16 mouse cellular contexts compared by ENCODE assay signal in genomic region chr10:92091480-92092395, GRCm38 (mm10).
DNase-seq lines count a peak whose midpoint lies in the region; ATAC-seq lines count a peak whose summit lies in the region.
"Had no signal": no experiment of that assay in that cellular context is flagged by ENCODE, and none has a peak within 500 bp of the region (broad histone marks: within the 10 kb centered on the region; RNA-seq: fewer than 3 reads in every experiment).

No protein-coding gene starts in this region.

- no peak overlapping the region for H3K4me2 ChIP-seq in embryonic facial prominence, embryonic 11.5 days (ENCODE audit: low read depth, low read length)
- no peak overlapping the region for H3K4me2 ChIP-seq in forebrain, embryonic 14.5 days (ENCODE audit: low read length)
- H3K4me2 ChIP-seq in midbrain, embryonic 15.5 days: no peak overlapping the region
- H3K4me2 ChIP-seq: limb, embryonic 12.5 days had no signal

- H3K27ac ChIP-seq in embryonic facial prominence, embryonic 11.5 days (replicated peaks; ENCODE audit: low read depth, low read length): no peak overlapping the region
- no peak overlapping the region for H3K27ac ChIP-seq in embryonic facial prominence, embryonic 10.5 days (replicated peaks)
- H3K27ac ChIP-seq in forebrain, embryonic 14.5 days (ENCODE audit: low read depth, low read length): no peak overlapping the region; the same call in 1 of the 2 replicates
- H3K27ac ChIP-seq in midbrain, embryonic 15.5 days: peak overlapping the region; percentile 56
- H3K27ac ChIP-seq: limb, embryonic 12.5 days; liver, embryonic 14.5 days had no signal

- peak; percentile 16 for DNase-seq in embryonic facial prominence, embryonic 11.5 days (ENCODE audit: low spot score)
- DNase-seq in embryonic facial prominence, embryonic 10.5 days (ENCODE audit: low spot score): no peak
- peak; percentile 49 for DNase-seq in brain, embryonic 18.5 days (ENCODE audit: low read depth, low spot score)
- DNase-seq in forebrain, embryonic 14.5 days (ENCODE audit: low spot score): peak; percentile 75
- no peak for DNase-seq in gastrocnemius, postnatal 14 days
- DNase-seq in c-Kit-positive CD71-positive TER-119-positive erythroid progenitor cells, embryonic 14.5 days (ENCODE audit: low spot score): no peak
- no peak for DNase-seq in kidney, postnatal 36 days
- DNase-seq: adrenal gland, postnatal 14 days; heart, adult 11 months; kidney, adult 9 months; layer of hippocampus, postnatal 36 days; thymus, adult 18-20 months had no signal

- H3K36me3 ChIP-seq in embryonic facial prominence, embryonic 11.5 days (replicated peaks; ENCODE audit: control insufficient read depth, insufficient read depth, low read depth, low read length): no peaks in the 10 kb centered on the region
- no peaks in the 10 kb centered on the region for H3K36me3 ChIP-seq in embryonic facial prominence, embryonic 10.5 days (replicated peaks)
- peaks cover 2% of the 10 kb centered on the region; the same call in 1 of the 2 replicates for H3K36me3 ChIP-seq in forebrain, embryonic 14.5 days (ENCODE audit: control insufficient read depth, insufficient read depth, low read length)
- 0 out of 2 replicates have a peak, but pooled peaks cover 3% of the 10 kb centered on the region for H3K36me3 ChIP-seq in midbrain, embryonic 15.5 days (replicated peaks)
- H3K36me3 ChIP-seq: limb, embryonic 12.5 days had no signal

- no peak overlapping the region for H3K9ac ChIP-seq in embryonic facial prominence, embryonic 11.5 days (replicated peaks; ENCODE audit: low read length)
- no peak overlapping the region for H3K9ac ChIP-seq in forebrain, embryonic 14.5 days (ENCODE audit: low read length)
- H3K9ac ChIP-seq in midbrain, embryonic 15.5 days: no peak overlapping the region
- H3K9ac ChIP-seq: limb, embryonic 12.5 days; liver, embryonic 14.5 days had no signal

- H3K4me1 ChIP-seq in embryonic facial prominence, embryonic 11.5 days (ENCODE audit: control insufficient read depth, insufficient read depth, low read length): no peaks in the 10 kb centered on the region
- H3K4me1 ChIP-seq in embryonic facial prominence, embryonic 10.5 days: no peaks in the 10 kb centered on the region
- H3K4me1 ChIP-seq in forebrain, embryonic 14.5 days (ENCODE audit: control insufficient read depth, insufficient read depth, low read length): peaks cover 13% of the 10 kb centered on the region
- peaks cover 23% of the 10 kb centered on the region; the same call in 1 of the 2 replicates for H3K4me1 ChIP-seq in midbrain, embryonic 15.5 days

- H3K4me3 ChIP-seq in embryonic facial prominence, embryonic 11.5 days (ENCODE audit: low read depth, low read length): no peak overlapping the region
- H3K4me3 ChIP-seq in embryonic facial prominence, embryonic 10.5 days: no peak overlapping the region
- H3K4me3 ChIP-seq in forebrain, embryonic 14.5 days (ENCODE audit: low read depth, low read length): no peak overlapping the region
- H3K4me3 ChIP-seq in midbrain, embryonic 15.5 days: no peak overlapping the region
- H3K4me3 ChIP-seq: limb, embryonic 12.5 days had no signal

- no peaks in the 10 kb centered on the region for H3K9me3 ChIP-seq in embryonic facial prominence, embryonic 11.5 days (replicated peaks; ENCODE audit: control insufficient read depth, low read length)
- H3K9me3 ChIP-seq in embryonic facial prominence, embryonic 10.5 days: no peaks in the 10 kb centered on the region
- H3K9me3 ChIP-seq in forebrain, embryonic 14.5 days (replicated peaks; ENCODE audit: control insufficient read depth, low read length): no peaks in the 10 kb centered on the region
- no peaks in the 10 kb centered on the region for H3K9me3 ChIP-seq in midbrain, embryonic 15.5 days
- H3K9me3 ChIP-seq: limb, embryonic 12.5 days had no signal

- 53% methylated on average over 9 of the region's 9 CpGs for WGBS in embryonic facial prominence, embryonic 11.5 days
- WGBS in embryonic facial prominence, embryonic 10.5 days: 56% methylated on average over 9 of the region's 9 CpGs
- WGBS in forebrain, embryonic 14.5 days: 5% methylated on average over 9 of the region's 9 CpGs
- WGBS in midbrain, embryonic 15.5 days: 38% methylated on average over 9 of the region's 9 CpGs

- H3K27me3 ChIP-seq in embryonic facial prominence, embryonic 11.5 days (ENCODE audit: control insufficient read depth, insufficient read depth, low read length): no peaks in the 10 kb centered on the region
- no peaks in the 10 kb centered on the region for H3K27me3 ChIP-seq in embryonic facial prominence, embryonic 10.5 days (replicated peaks; ENCODE audit: low read depth, poor library complexity, severe bottlenecking)
- H3K27me3 ChIP-seq in forebrain, embryonic 14.5 days (replicated peaks; ENCODE audit: control insufficient read depth, insufficient read depth, low read length): no peaks in the 10 kb centered on the region
- no peaks in the 10 kb centered on the region for H3K27me3 ChIP-seq in midbrain, embryonic 15.5 days (replicated peaks)
- H3K27me3 ChIP-seq: limb, embryonic 12.5 days had no signal

- intact Hi-C loops in gastrocnemius, postnatal 14 days (cut with DNase I; ENCODE audit: low total_unique reads): no loop called here

- no peak for ATAC-seq in embryonic facial prominence, embryonic 11.5 days (replicated peaks; ENCODE audit: insufficient number of reproducible peaks, low FRiP score, low TSS enrichment, low read depth)
- peak; percentile 59; the same call in 1 of the 2 replicates for ATAC-seq in forebrain, embryonic 14.5 days
- ATAC-seq in midbrain, embryonic 15.5 days (replicated peaks): no peak
- ATAC-seq: lung, postnatal 0 days had no signal

Comparison
In these comparisons a context has a peak if more than half of its experiments do, and no peak if none do; other contexts are left out.
1. DNase-seq: peak in embryonic facial prominence, embryonic 11.5 days (single experiment), brain, embryonic 18.5 days (single experiment) and forebrain, embryonic 14.5 days (single experiment); none in embryonic facial prominence, embryonic 10.5 days (single experiment), gastrocnemius, postnatal 14 days (single experiment), c-Kit-positive CD71-positive TER-119-positive erythroid progenitor cells, embryonic 14.5 days (single experiment) and kidney, postnatal 36 days (0 of 2).